Mouse (Mus musculus) ES-E14 (cell line): Measurements from ENCODE around the gene Rpl23.

Source experiments
- CHD2 ChIP-seq: IDR thresholded peaks from 2 replicates; pipeline ENCODE4 v1.6.1; 2014; ENCODE audit warnings: mild to moderate bottlenecking, low read depth, low read length, inconsistent platforms
- MAFK ChIP-seq: IDR thresholded peaks from 2 replicates; pipeline ENCODE4 v1.6.1; 2014; ENCODE audit warnings: mild to moderate bottlenecking, low read depth, low read length, inconsistent platforms; ENCODE audit not compliant: insufficient read depth

DNA sequence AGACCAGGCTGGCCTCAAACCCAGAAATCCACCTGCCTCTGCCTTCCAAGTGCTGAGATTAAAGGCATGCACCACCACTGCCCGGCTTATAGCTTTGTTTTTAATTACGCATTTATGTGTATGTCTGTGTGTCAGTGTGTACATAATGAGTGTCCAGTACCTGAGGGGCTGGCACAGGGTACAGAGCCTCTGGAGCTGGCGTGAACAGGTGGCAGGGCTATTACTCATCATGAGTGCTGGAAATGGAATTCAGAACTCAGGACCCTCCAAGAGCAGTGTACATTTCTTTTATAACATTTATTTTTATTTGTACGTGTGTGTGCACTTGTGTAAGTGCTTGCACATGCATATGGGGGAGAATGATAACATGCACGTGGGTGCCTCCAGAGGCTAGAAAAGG, 45.6 kb downstream of the Rpl23 start:
- TF ChIP-seq CHD2 (no peak), MAFK (no peak)
